Mouse (Mus musculus) forebrain, postnatal 0 days (tissue): ENCODE data around the gene Casp8. TPM values are rescaled to one million over a fixed set of nuclear protein-coding genes. Genes with fewer than 3 reads are reported as not detected.
"Not testable (repeated sequence)": the region's sequence is repeated elsewhere in the genome, so short reads cannot be mapped to it uniquely, and the experiment has no call there.

ENCODE experiments used
- ATAC-seq: fragments of 200-750 bp; cut with Nextera tagmentation; 2 replicates; pipeline ENCODE4 v1.8.0; 2017; ENCODE audit warnings: mild to moderate bottlenecking, moderate library complexity
- DNase-seq: peaks from one replicate; pipeline ENCODE4 v3.0.0-alpha.2; 2015
- H3K27ac ChIP-seq: fragments of 300-500 bp; sonication (generic); 2 replicates; pipeline ENCODE4 v1.5.1; 2014; ENCODE audit warnings: low read depth, mild to moderate bottlenecking, antibody characterized with exemption, low read length, moderate library complexity, mixed read lengths
- H3K27me3 ChIP-seq: fragments of 300-500 bp; sonication (generic); 2 replicates; pipeline ENCODE4 v1.6.1; 2014; ENCODE audit warnings: mild to moderate bottlenecking, low read length, mixed read lengths; ENCODE audit not compliant: insufficient read depth
- H3K36me3 ChIP-seq: fragments of 300-500 bp; sonication (generic); 2 replicates; pipeline ENCODE4 v1.6.1; 2014; ENCODE audit warnings: mild to moderate bottlenecking, moderate library complexity; ENCODE audit not compliant: insufficient read depth
- H3K4me1 ChIP-seq: fragments of 300-500 bp; sonication (generic); 2 replicates; pipeline ENCODE4 v1.6.1; 2014; ENCODE audit warnings: antibody characterized with exemption; ENCODE audit not compliant: insufficient read depth
- H3K4me2 ChIP-seq: fragments of 300-500 bp; sonication (generic); 2 replicates; pipeline ENCODE4 v1.6.1; 2014; ENCODE audit warnings: low read depth, mild to moderate bottlenecking, moderate library complexity
- H3K4me3 ChIP-seq: fragments of 300-500 bp; sonication (generic); 2 replicates; pipeline ENCODE4 v1.5.1; 2014; ENCODE audit warnings: low read depth, low read length, mixed read lengths
- H3K9ac ChIP-seq: fragments of 300-500 bp; sonication (generic); 2 replicates; pipeline ENCODE4 v1.6.1; 2014; ENCODE audit warnings: mild to moderate bottlenecking
- H3K9me3 ChIP-seq: fragments of 300-500 bp; sonication (generic); 2 replicates; pipeline ENCODE4 v1.6.1; 2016; ENCODE audit warnings: low read length
- CTCF ChIP-seq: sonication (generic); IDR thresholded peaks from 2 replicates; pipeline ENCODE4 v1.5.1; 2016; ENCODE audit warnings: antibody characterized with exemption, control low read depth, low read depth
- WGBS: fragments of 180-500 bp; shearing (Covaris S2); extraction: QIAGEN DNeasy Blood & Tissue Kit; methylation state at CpG from one replicate; pipeline ENCODE4 v1.1.7; 2014; 5-methylcytosine and 5-hydroxymethylcytosine counted together
- polyA plus RNA-seq: library from polyadenylated mRNA; unstranded; fragments of >200 nt; fragmentation: Nextera tagmentation; extraction: Ambion mirVana; gene quantifications from 2 replicates; pipeline ENCODE4 v1.2.1, GENCODE M21; 2015
- total RNA-seq: library from RNA; depleted of rRNA; stranded (reverse); fragments of >200 nt; gene quantifications from 2 replicates; pipeline ENCODE4 v1.2.3, GENCODE M21; 2014; rRNA removed

Casp8 gene
- total RNA-seq (4.5 and 5.4 TPM in 2 replicates), polyA plus RNA-seq (1.9 and 3.3 TPM in 2 replicates)

GRCm38 (mm10) chr1:58795291-58796058 lies at the start of gene Casp8:
Gene Casp8, plus strand, starts transcription at chr1:58795374.
- DNase-seq: peak; percentile 5
- H3K4me1 ChIP-seq: no peaks in the 10 kb centered on the region
- peak within 1 kb of the TSS; percentile 70 for H3K4me2 ChIP-seq
- H3K4me3 ChIP-seq: peak within 1 kb of the TSS; percentile 38
- 3% methylated on average over 42 of the region's 42 CpGs for WGBS
- peak within 1 kb of the TSS; percentile 39 for H3K9ac ChIP-seq
- H3K27ac ChIP-seq: 0 out of 2 replicates have a peak within 1 kb of the TSS, but pooled peaks have one; percentile 21
- no peaks in the 10 kb centered on the region for H3K27me3 ChIP-seq
- no peak for TF ChIP-seq CTCF
- no peaks in the 10 kb centered on the region for H3K9me3 ChIP-seq
- no peaks in the 10 kb centered on the region for H3K36me3 ChIP-seq
- ATAC-seq: no peak

GRCm38 (mm10) chr1:58746880-58747279 lies 48.3 kb upstream of the Casp8 start:
- H3K4me1 ChIP-seq: no peaks in the 10 kb centered on the region
- H3K9ac ChIP-seq: no peak overlapping the region
- no peak overlapping the region for H3K4me2 ChIP-seq
- no peak overlapping the region for H3K4me3 ChIP-seq
- peak; percentile 80 for TF ChIP-seq CTCF
- H3K27ac ChIP-seq: no peak overlapping the region
- 64% methylated on average over 9 of the region's 9 CpGs for WGBS
- H3K27me3 ChIP-seq: no peaks in the 10 kb centered on the region
- peak; percentile 71 for ATAC-seq
- no peaks in the 10 kb centered on the region for H3K36me3 ChIP-seq
- no peaks in the 10 kb centered on the region for H3K9me3 ChIP-seq
- peak; percentile 68 for DNase-seq

- no peak overlapping the region for H3K4me2 ChIP-seq
- DNase-seq (no peak), ATAC-seq (no peak)
- TF ChIP-seq CTCF: no peak
- no peak overlapping the region for H3K4me3 ChIP-seq
- no peaks in the 10 kb centered on the region; the same call in 1 of the 2 replicates for H3K36me3 ChIP-seq
- H3K4me1 ChIP-seq: no peaks in the 10 kb centered on the region
- H3K27ac ChIP-seq: no peak overlapping the region
- no peak overlapping the region for H3K9ac ChIP-seq
- 92% methylated on average over 3 of the region's 3 CpGs for WGBS
- no peaks in the 10 kb centered on the region for H3K9me3 ChIP-seq
- no peaks in the 10 kb centered on the region for H3K27me3 ChIP-seq
These were observed 35.7 kb upstream of the Casp8 start for GRCm38 (mm10) chr1:58759451-58759850.

- Histone ChIP-seq H3K4me1 (no peaks in the 10 kb centered on the region), H3K27me3 (no peaks in the 10 kb centered on the region), H3K9ac (no peak overlapping the region), H3K9me3 (no peaks in the 10 kb centered on the region), H3K36me3 (no peaks in the 10 kb centered on the region), H3K27ac (no peak overlapping the region), H3K4me3 (no peak overlapping the region), H3K4me2 (no peak overlapping the region)
- TF ChIP-seq CTCF: no peak
- 76% methylated on average over 1 of the region's 1 CpGs for WGBS
- DNase-seq (no peak), ATAC-seq (no peak)
These were observed 34.6 kb upstream of the Casp8 start for GRCm38 (mm10) chr1:58760581-58760980.

- H3K4me3 ChIP-seq, H3K4me1 ChIP-seq, H3K9me3 ChIP-seq, H3K27me3 ChIP-seq, DNase-seq, H3K9ac ChIP-seq, ATAC-seq, H3K36me3 ChIP-seq, H3K27ac ChIP-seq, H3K4me2 ChIP-seq: not testable (repeated sequence)
- WGBS: 55% methylated on average over 5 of the region's 5 CpGs
These were observed 33.5 kb upstream of the Casp8 start for GRCm38 (mm10) chr1:58761391-58762275.

GRCm38 (mm10) chr1:58762576-58762975 lies 32.6 kb upstream of the Casp8 start:
- WGBS: 71% methylated on average over 5 of the region's 5 CpGs
- no peak overlapping the region for H3K27ac ChIP-seq
- H3K4me3 ChIP-seq: no peak overlapping the region
- TF ChIP-seq CTCF: no peak
- ATAC-seq: no peak
- no peaks in the 10 kb centered on the region for H3K9me3 ChIP-seq
- H3K27me3 ChIP-seq: no peaks in the 10 kb centered on the region
- no peak for DNase-seq
- H3K4me1 ChIP-seq: no peaks in the 10 kb centered on the region
- no peak overlapping the region for H3K4me2 ChIP-seq
- no peak overlapping the region for H3K9ac ChIP-seq
- no peaks in the 10 kb centered on the region for H3K36me3 ChIP-seq

- ATAC-seq, H3K4me1 ChIP-seq, H3K9ac ChIP-seq, H3K36me3 ChIP-seq, H3K4me2 ChIP-seq, DNase-seq, H3K27ac ChIP-seq, H3K9me3 ChIP-seq, H3K4me3 ChIP-seq, H3K27me3 ChIP-seq: not testable (repeated sequence)
- 81% methylated on average over 4 of the region's 4 CpGs for WGBS
These were observed 28.7 kb upstream of the Casp8 start for GRCm38 (mm10) chr1:58766446-58766845.
